Mouse (Mus musculus) embryonic facial prominence, embryonic 14.5 days (tissue): Measurements from ENCODE around the gene Utrn. TPM values are rescaled to one million over a fixed set of nuclear protein-coding genes. Genes with fewer than 3 reads are reported as not detected.

Experiments used
- ATAC-seq: fragments of 200-750 bp; cut with Nextera tagmentation; 2 replicates; pipeline ENCODE4 v1.8.0; 2017; ENCODE audit warnings: low read depth, moderate number of reproducible peaks, moderate TSS enrichment
- DNase-seq: peaks from one replicate; pipeline ENCODE4 v3.0.0-alpha.2; 2015; ENCODE audit warnings: low spot score
- H3K27ac ChIP-seq: fragments of 300-500 bp; sonication (generic); replicated peaks from 2 replicates; pipeline ENCODE4 v1.5.1; 2014; ENCODE audit warnings: low read depth, mild to moderate bottlenecking, low read length, moderate library complexity
- H3K27me3 ChIP-seq: fragments of 300-500 bp; sonication (generic); replicated peaks from 2 replicates; pipeline ENCODE4 v1.6.1; 2014; ENCODE audit warnings: low read length; ENCODE audit not compliant: control insufficient read depth, insufficient read depth
- H3K36me3 ChIP-seq: fragments of 300-500 bp; sonication (generic); 2 replicates; pipeline ENCODE4 v1.6.1; 2014; ENCODE audit warnings: low read length, mixed read lengths; ENCODE audit not compliant: control insufficient read depth, insufficient read depth
- H3K4me1 ChIP-seq: fragments of 300-500 bp; sonication (generic); 2 replicates; pipeline ENCODE4 v1.6.1; 2014; ENCODE audit warnings: antibody characterized with exemption, low read length; ENCODE audit not compliant: control insufficient read depth, insufficient read depth
- H3K4me2 ChIP-seq: fragments of 300-500 bp; sonication (generic); 2 replicates; pipeline ENCODE4 v1.6.1; 2014; ENCODE audit warnings: low read depth, mild to moderate bottlenecking, low read length, moderate library complexity, mixed read lengths
- H3K4me3 ChIP-seq: fragments of 300-500 bp; sonication (generic); 2 replicates; pipeline ENCODE4 v1.5.1; 2014; ENCODE audit warnings: low read depth, mild to moderate bottlenecking, low read length
- H3K9ac ChIP-seq: fragments of 300-500 bp; sonication (generic); 2 replicates; pipeline ENCODE4 v1.6.1; 2014; ENCODE audit warnings: low read depth, mild to moderate bottlenecking, low read length, moderate library complexity, mixed read lengths
- H3K9me3 ChIP-seq: fragments of 300-500 bp; sonication (generic); 2 replicates; pipeline ENCODE4 v1.6.1; 2016; ENCODE audit warnings: low read length; ENCODE audit not compliant: control insufficient read depth
- WGBS: fragments of 180-500 bp; shearing (Covaris S2); extraction: QIAGEN DNeasy Blood & Tissue Kit; methylation state at CpG from one replicate; pipeline ENCODE4 v1.1.7; 2014; 5-methylcytosine and 5-hydroxymethylcytosine counted together
- polyA plus RNA-seq: library from polyadenylated mRNA; unstranded; fragments of >200 nt; fragmentation: Nextera tagmentation; extraction: Ambion mirVana; gene quantifications from 2 replicates; pipeline ENCODE4 v1.2.1, GENCODE M21; 2014

Utrn gene
- polyA plus RNA-seq, 1 experiment from 2014 or later = 73.3 TPM

- DNase-seq = no peak
- no peaks in the 10 kb centered on the region for H3K27me3 ChIP-seq
- H3K4me1 ChIP-seq = no peaks in the 10 kb centered on the region
- H3K4me2 ChIP-seq = no peak overlapping the region
- H3K36me3 ChIP-seq = no peaks in the 10 kb centered on the region
- H3K9me3 ChIP-seq = no peaks in the 10 kb centered on the region
- H3K9ac ChIP-seq = no peak overlapping the region
- H3K4me3 ChIP-seq = no peak overlapping the region
- WGBS = 82% methylated on average over 14 of the region's 14 CpGs
- H3K27ac ChIP-seq = no peak overlapping the region
- ATAC-seq = no peak
These were observed 32.9 kb downstream of the Utrn start for GRCm38 (mm10) chr10:12836048-12836816.

GRCm38 (mm10) chr10:12834215-12834614 is 35.0 kb downstream of the Utrn start:
- no peaks in the 10 kb centered on the region for H3K9me3 ChIP-seq
- no peak overlapping the region for H3K4me3 ChIP-seq
- H3K36me3 ChIP-seq = no peaks in the 10 kb centered on the region
- no peak overlapping the region for H3K4me2 ChIP-seq
- no peaks in the 10 kb centered on the region for H3K4me1 ChIP-seq
- WGBS = 63% methylated on average over 1 of the region's 1 CpGs
- no peak for DNase-seq
- no peak overlapping the region for H3K27ac ChIP-seq
- no peak overlapping the region for H3K9ac ChIP-seq
- ATAC-seq = no peak
- no peaks in the 10 kb centered on the region for H3K27me3 ChIP-seq

GRCm38 (mm10) chr10:12832163-12832562 is 37.0 kb downstream of the Utrn start:
- Histone ChIP-seq H3K36me3 (no peaks in the 10 kb centered on the region), H3K9ac (no peak overlapping the region), H3K4me2 (no peak overlapping the region), H3K9me3 (no peaks in the 10 kb centered on the region), H3K27ac (no peak overlapping the region), H3K27me3 (no peaks in the 10 kb centered on the region), H3K4me1 (no peaks in the 10 kb centered on the region), H3K4me3 (no peak overlapping the region)
- WGBS = 83% methylated on average over 8 of the region's 8 CpGs
- ATAC-seq (no peak), DNase-seq (no peak)

- Histone ChIP-seq H3K4me1 (peaks cover 7% of the 10 kb centered on the region), H3K9ac (no peak overlapping the region), H3K4me2 (no peak overlapping the region), H3K36me3 (no peaks in the 10 kb centered on the region), H3K4me3 (no peak overlapping the region), H3K27ac (peak overlapping the region; percentile 28; the same call in 1 of the 2 replicates), H3K27me3 (no peaks in the 10 kb centered on the region), H3K9me3 (no peaks in the 10 kb centered on the region)
- 63% methylated on average over 4 of the region's 4 CpGs for WGBS
- ATAC-seq (no peak), DNase-seq (no peak)
These were observed 41.4 kb downstream of the Utrn start for GRCm38 (mm10) chr10:12827778-12828177.

- Histone ChIP-seq H3K9ac (no peak overlapping the region), H3K27me3 (no peaks in the 10 kb centered on the region), H3K4me1 (peaks cover 10% of the 10 kb centered on the region), H3K27ac (peak overlapping the region; percentile 28; the same call in 1 of the 2 replicates), H3K4me2 (no peak overlapping the region), H3K36me3 (no peaks in the 10 kb centered on the region), H3K9me3 (no peaks in the 10 kb centered on the region), H3K4me3 (no peak overlapping the region)
- ATAC-seq = no peak
- DNase-seq = no peak
- WGBS = 58% methylated on average over 3 of the region's 3 CpGs
These were observed 41.9 kb downstream of the Utrn start for GRCm38 (mm10) chr10:12827306-12827705.

GRCm38 (mm10) chr10:12826760-12827281 is 42.3 kb downstream of the Utrn start:
- Histone ChIP-seq H3K36me3 (no peaks in the 10 kb centered on the region), H3K4me2 (peak overlapping the region; percentile 1; the same call in 1 of the 2 replicates), H3K9me3 (no peaks in the 10 kb centered on the region), H3K4me1 (peaks cover 10% of the 10 kb centered on the region), H3K4me3 (no peak overlapping the region), H3K27me3 (no peaks in the 10 kb centered on the region), H3K27ac (peak overlapping the region; percentile 28; the same call in 1 of the 2 replicates), H3K9ac (no peak overlapping the region)
- peak; percentile 85 for ATAC-seq
- WGBS = 56% methylated on average over 5 of the region's 6 CpGs
- peak; percentile 87 for DNase-seq

GRCm38 (mm10) chr10:12824386-12824785 is 44.8 kb downstream of the Utrn start:
- Histone ChIP-seq H3K36me3 (no peaks in the 10 kb centered on the region; the same call in 1 of the 2 replicates), H3K9me3 (no peaks in the 10 kb centered on the region), H3K27ac (no peak overlapping the region), H3K4me3 (no peak overlapping the region), H3K4me2 (no peak overlapping the region), H3K27me3 (no peaks in the 10 kb centered on the region), H3K9ac (no peak overlapping the region), H3K4me1 (peaks cover 10% of the 10 kb centered on the region)
- ATAC-seq (no peak), DNase-seq (no peak)
- 32% methylated on average over 4 of the region's 4 CpGs for whole genome bisulfite sequencing

- Histone ChIP-seq H3K4me1 (peaks cover 10% of the 10 kb centered on the region), H3K4me2 (no peak overlapping the region), H3K9ac (no peak overlapping the region), H3K4me3 (no peak overlapping the region), H3K27me3 (no peaks in the 10 kb centered on the region), H3K9me3 (no peaks in the 10 kb centered on the region), H3K27ac (0 out of 2 replicates have a peak overlapping the region, but pooled peaks have one; percentile 8), H3K36me3 (no peaks in the 10 kb centered on the region; the same call in 1 of the 2 replicates)
- WGBS = 65% methylated on average over 15 of the region's 15 CpGs
- 0 out of 2 replicates have a peak, but pooled peaks have one; percentile 10 for ATAC-seq
- no peak for DNase-seq
These were observed 45.5 kb downstream of the Utrn start for GRCm38 (mm10) chr10:12823437-12824219.
